Mouse (Mus musculus) myocyte (in vitro differentiated cells): ENCODE measurements around the gene Itpkb. TPM values are rescaled to one million over a fixed set of nuclear protein-coding genes. Genes with fewer than 3 reads are reported as not detected.

Experiments
- H3K27me3 ChIP-seq: one replicate; pipeline ENCODE4 v1.6.1; 2011; ENCODE audit not compliant: control insufficient read depth, insufficient read depth, insufficient read length
- H3K36me3 ChIP-seq: one replicate; pipeline ENCODE4 v1.6.1; 2011; ENCODE audit not compliant: control insufficient read depth, insufficient read depth
- H3K4me2 ChIP-seq: one replicate; pipeline ENCODE4 v1.6.1; 2011; ENCODE audit warnings: low read depth, control low read depth
- H3K4me3 ChIP-seq: one replicate; pipeline ENCODE4 v1.5.1; 2011; ENCODE audit warnings: mild to moderate bottlenecking, control low read depth, moderate library complexity
- H3K79me2 ChIP-seq: one replicate; pipeline ENCODE4 v1.6.1; 2011; ENCODE audit not compliant: control insufficient read depth, insufficient read depth
- H3ac ChIP-seq: one replicate; pipeline ENCODE4 v1.6.1; 2011; ENCODE audit not compliant: control insufficient read depth, insufficient read length
- CEBPB ChIP-seq: IDR thresholded peaks from 2 replicates; pipeline ENCODE4 v1.6.1; 2011; ENCODE audit warnings: mild to moderate bottlenecking, moderate library complexity; ENCODE audit not compliant: poor library complexity, insufficient read depth, severe bottlenecking
- E2F4 ChIP-seq: IDR thresholded peaks from one replicate; pipeline ENCODE4 v1.6.1; 2011; ENCODE audit warnings: mild to moderate bottlenecking, control low read depth, moderate library complexity; ENCODE audit not compliant: insufficient read depth
- MAX ChIP-seq: IDR thresholded peaks from one replicate; pipeline ENCODE4 v1.6.1; 2011; ENCODE audit warnings: low read depth, mild to moderate bottlenecking, control low read depth
- MYOD1 ChIP-seq, 3 experiments: IDR thresholded peaks; one replicate each; pipeline ENCODE4 v1.6.1; 2011; ENCODE audit warnings: control low read depth in 2 of 3, low read depth in 2 of 3, mild to moderate bottlenecking in 2 of 3, moderate library complexity in 1 of 3; ENCODE audit not compliant: insufficient read length in 2 of 3, control insufficient read depth in 1 of 3
- MYOG ChIP-seq, 3 experiments: IDR thresholded peaks; one replicate each; pipeline ENCODE4 v1.6.1; 2011; ENCODE audit warnings: control low read depth in 2 of 3, low read depth in 2 of 3, mild to moderate bottlenecking in 2 of 3; ENCODE audit not compliant: insufficient read length in 2 of 3, control insufficient read depth in 1 of 3, insufficient read depth in 1 of 3
- POLR2A ChIP-seq: IDR thresholded peaks from one replicate; pipeline ENCODE4 v1.6.1; 2011; ENCODE audit warnings: low read depth, mild to moderate bottlenecking, control low read depth, moderate library complexity; ENCODE audit not compliant: insufficient read length
- POLR2AphosphoS2 ChIP-seq: IDR thresholded peaks from one replicate; pipeline ENCODE4 v1.6.1; 2011; ENCODE audit warnings: low read depth, control low read depth; ENCODE audit not compliant: insufficient read length
- REST ChIP-seq: IDR thresholded peaks from one replicate; pipeline ENCODE4 v1.6.1; 2011; ENCODE audit warnings: mild to moderate bottlenecking, control low read depth, moderate library complexity; ENCODE audit not compliant: insufficient read depth, insufficient read length
- SRF ChIP-seq: IDR thresholded peaks from one replicate; pipeline ENCODE4 v1.6.1; 2011; ENCODE audit warnings: low read depth; ENCODE audit not compliant: control insufficient read depth, insufficient read length
- TCF12 ChIP-seq: IDR thresholded peaks from one replicate; pipeline ENCODE4 v1.6.1; 2011; ENCODE audit warnings: mild to moderate bottlenecking, control low read depth; ENCODE audit not compliant: poor library complexity, insufficient read depth, severe bottlenecking
- TCF3 ChIP-seq: IDR thresholded peaks from one replicate; pipeline ENCODE4 v1.6.1; 2011; ENCODE audit warnings: low read depth, control low read depth; ENCODE audit not compliant: insufficient read length
- USF1 ChIP-seq: IDR thresholded peaks from one replicate; pipeline ENCODE4 v1.6.1; 2011; ENCODE audit warnings: low read depth, mild to moderate bottlenecking, control low read depth, moderate library complexity
- polyA plus RNA-seq: library from polyadenylated mRNA; unstranded; fragments of >200 nt; fragmentation: generic; extraction: Trizol; gene quantifications from one replicate; pipeline ENCODE4 v1.2.1, GENCODE M21; 2012; ENCODE audit warnings: missing spikeins

Itpkb gene
- polyA plus RNA-seq, 1 experiment = 1.1 TPM

DNA sequence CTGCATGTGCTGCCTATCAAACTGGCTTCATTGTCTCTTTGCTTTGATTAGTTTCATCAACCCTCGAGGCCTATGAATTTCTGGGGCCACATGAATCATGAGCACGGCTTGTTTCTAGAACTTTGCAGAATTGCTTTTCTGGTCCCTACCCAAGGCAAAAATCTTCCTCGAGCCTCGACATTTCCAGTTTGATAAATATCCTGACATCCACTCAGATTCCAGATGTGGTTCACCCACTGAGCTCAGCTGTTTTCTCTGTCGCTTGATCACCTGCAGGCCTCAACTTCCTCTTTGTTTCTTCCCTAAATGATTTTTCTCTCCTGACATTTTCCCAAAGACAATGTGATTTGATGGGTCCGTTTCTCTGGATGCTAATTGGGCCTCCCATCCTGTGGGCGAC, 42.1 kb upstream of the Itpkb start:
- H3ac ChIP-seq = no peak overlapping the region
- no peaks in the 10 kb centered on the region for H3K36me3 ChIP-seq
- H3K27me3 ChIP-seq = no peaks in the 10 kb centered on the region
- H3K4me2 ChIP-seq = no peak overlapping the region
- H3K79me2 ChIP-seq = no peaks in the 10 kb centered on the region
- H3K4me3 ChIP-seq = no peak overlapping the region
- TF ChIP-seq MYOD1 (IDR thresholded peaks at IDR 0.05; ENCODE audit: control insufficient read depth in 1 of 3, insufficient read length in 2 of 3, low read depth in 2 of 3) (no peak), E2F4 (no peak), REST (no peak), MYOG (IDR thresholded peaks at IDR 0.05; ENCODE audit: control insufficient read depth in 1 of 3, insufficient read depth in 1 of 3, insufficient read length in 2 of 3, low read depth in 2 of 3) (no peak), TCF12 (no peak), SRF (no peak), CEBPB (no peak), MAX (no peak)

GRCm38 (mm10) chr1:180288872-180289468, 41.3 kb upstream of the Itpkb start:
- Histone ChIP-seq H3ac (no peak overlapping the region), H3K79me2 (no peaks in the 10 kb centered on the region), H3K27me3 (no peaks in the 10 kb centered on the region)

GRCm38 (mm10) chr1:180289788-180290187, 40.5 kb upstream of the Itpkb start:
- Histone ChIP-seq H3K4me3 (no peak overlapping the region), H3K36me3 (no peaks in the 10 kb centered on the region), H3K27me3 (no peaks in the 10 kb centered on the region), H3ac (no peak overlapping the region), H3K4me2 (no peak overlapping the region), H3K79me2 (no peaks in the 10 kb centered on the region)
- TF ChIP-seq REST = no peak
- TF ChIP-seq POLR2AphosphoS2 = no peak
- TF ChIP-seq MAX = no peak

More at GRCm38 (mm10) chr1:180288872-180289468, 41.3 kb upstream of the Itpkb start:
- no peak overlapping the region for H3K4me2 ChIP-seq
- no peaks in the 10 kb centered on the region for H3K36me3 ChIP-seq
- TF ChIP-seq MYOG (IDR thresholded peaks at IDR 0.05; ENCODE audit: control insufficient read depth in 1 of 3, insufficient read depth in 1 of 3, insufficient read length in 2 of 3, low read depth in 2 of 3) (peak in 1 of 3 experiments; percentile 12), MAX (no peak)
- no peak overlapping the region for H3K4me3 ChIP-seq

GRCm38 (mm10) chr1:180290358-180290757, 39.9 kb upstream of the Itpkb start:
- H3K4me3 ChIP-seq = no peak overlapping the region
- H3K27me3 ChIP-seq = no peaks in the 10 kb centered on the region
- TF ChIP-seq USF1 = no peak
- no peak overlapping the region for H3ac ChIP-seq
- H3K36me3 ChIP-seq = no peaks in the 10 kb centered on the region
- H3K79me2 ChIP-seq = no peaks in the 10 kb centered on the region
- H3K4me2 ChIP-seq = no peak overlapping the region

DNA sequence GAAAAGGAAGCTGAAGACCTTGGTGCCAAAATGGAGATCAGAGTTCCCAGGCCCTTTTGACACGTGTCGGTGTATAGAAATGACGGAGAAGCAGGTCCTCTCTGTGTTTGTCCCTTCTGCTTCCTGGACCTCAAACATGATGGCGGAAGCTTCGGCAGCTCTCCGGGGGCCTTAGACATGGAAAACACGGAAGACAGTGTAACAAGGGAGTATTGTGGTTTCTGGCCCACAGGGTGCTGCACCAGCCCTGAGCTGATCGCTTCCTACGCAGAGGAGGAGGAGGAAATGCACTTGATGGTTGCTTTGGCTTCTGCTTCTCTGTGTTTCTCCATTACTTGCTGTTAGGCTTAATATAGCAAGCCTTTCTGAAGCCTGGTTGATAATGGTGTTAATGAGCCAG, 34.2 kb upstream of the Itpkb start:
- no peak overlapping the region for H3K4me2 ChIP-seq
- H3K27me3 ChIP-seq = no peaks in the 10 kb centered on the region
- no peak overlapping the region for H3K4me3 ChIP-seq
- H3K36me3 ChIP-seq = no peaks in the 10 kb centered on the region
- no peaks in the 10 kb centered on the region for H3K79me2 ChIP-seq
- H3ac ChIP-seq = no peak overlapping the region
- no peak for TF ChIP-seq REST
- TF ChIP-seq POLR2AphosphoS2 = no peak
- TF ChIP-seq MAX = no peak
- no peak for TF ChIP-seq POLR2A
- TF ChIP-seq E2F4 = no peak
- no peak for TF ChIP-seq MYOG (IDR thresholded peaks at IDR 0.05; ENCODE audit: control insufficient read depth in 1 of 3, insufficient read depth in 1 of 3, insufficient read length in 2 of 3, low read depth in 2 of 3)
- no peak for TF ChIP-seq USF1
- TF ChIP-seq CEBPB = no peak
- TF ChIP-seq SRF = no peak
- no peak for TF ChIP-seq MYOD1 (IDR thresholded peaks at IDR 0.05; ENCODE audit: control insufficient read depth in 1 of 3, insufficient read length in 2 of 3, low read depth in 2 of 3)
- TF ChIP-seq TCF3 = no peak
- no peak for TF ChIP-seq TCF12

DNA sequence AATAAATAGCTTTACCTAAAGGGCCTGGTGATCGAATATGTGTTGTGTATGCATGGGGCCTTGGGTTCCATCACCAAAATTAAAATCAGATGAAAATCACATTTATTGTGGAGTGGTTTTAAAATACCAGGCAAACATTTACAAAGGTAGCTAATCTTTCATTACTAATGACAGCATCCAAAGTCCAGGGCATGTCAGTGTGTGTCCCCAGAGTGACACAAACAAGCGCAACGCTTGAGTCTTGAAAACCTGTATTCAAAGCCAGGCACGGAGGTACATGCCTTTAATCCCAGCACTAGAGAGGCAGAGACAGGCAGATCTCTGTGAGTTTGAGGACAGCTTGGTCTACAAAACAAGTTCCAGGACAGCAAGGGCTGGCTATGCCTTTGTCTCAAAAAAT, 30.6 kb upstream of the Itpkb start:
- no peak overlapping the region for H3K4me3 ChIP-seq
- no peak overlapping the region for H3K4me2 ChIP-seq
- H3K27me3 ChIP-seq = no peaks in the 10 kb centered on the region
- no peaks in the 10 kb centered on the region for H3K36me3 ChIP-seq
- H3K79me2 ChIP-seq = no peaks in the 10 kb centered on the region
- TF ChIP-seq POLR2A = no peak
- no peak for TF ChIP-seq TCF12
- TF ChIP-seq MYOG (IDR thresholded peaks at IDR 0.05; ENCODE audit: control insufficient read depth in 1 of 3, insufficient read depth in 1 of 3, insufficient read length in 2 of 3, low read depth in 2 of 3) = no peak
- TF ChIP-seq REST = no peak
- no peak for TF ChIP-seq USF1
- no peak for TF ChIP-seq SRF
- TF ChIP-seq MYOD1 (IDR thresholded peaks at IDR 0.05; ENCODE audit: control insufficient read depth in 1 of 3, insufficient read length in 2 of 3, low read depth in 2 of 3) = no peak
- TF ChIP-seq TCF3 = no peak
- no peak for TF ChIP-seq MAX
- no peak for TF ChIP-seq CEBPB
- no peak for TF ChIP-seq POLR2AphosphoS2
- TF ChIP-seq E2F4 = no peak
- no peak overlapping the region for H3ac ChIP-seq
